Mouse (Mus musculus): ENCODE data around the gene Birc2.

The Birc2 gene

DNA sequence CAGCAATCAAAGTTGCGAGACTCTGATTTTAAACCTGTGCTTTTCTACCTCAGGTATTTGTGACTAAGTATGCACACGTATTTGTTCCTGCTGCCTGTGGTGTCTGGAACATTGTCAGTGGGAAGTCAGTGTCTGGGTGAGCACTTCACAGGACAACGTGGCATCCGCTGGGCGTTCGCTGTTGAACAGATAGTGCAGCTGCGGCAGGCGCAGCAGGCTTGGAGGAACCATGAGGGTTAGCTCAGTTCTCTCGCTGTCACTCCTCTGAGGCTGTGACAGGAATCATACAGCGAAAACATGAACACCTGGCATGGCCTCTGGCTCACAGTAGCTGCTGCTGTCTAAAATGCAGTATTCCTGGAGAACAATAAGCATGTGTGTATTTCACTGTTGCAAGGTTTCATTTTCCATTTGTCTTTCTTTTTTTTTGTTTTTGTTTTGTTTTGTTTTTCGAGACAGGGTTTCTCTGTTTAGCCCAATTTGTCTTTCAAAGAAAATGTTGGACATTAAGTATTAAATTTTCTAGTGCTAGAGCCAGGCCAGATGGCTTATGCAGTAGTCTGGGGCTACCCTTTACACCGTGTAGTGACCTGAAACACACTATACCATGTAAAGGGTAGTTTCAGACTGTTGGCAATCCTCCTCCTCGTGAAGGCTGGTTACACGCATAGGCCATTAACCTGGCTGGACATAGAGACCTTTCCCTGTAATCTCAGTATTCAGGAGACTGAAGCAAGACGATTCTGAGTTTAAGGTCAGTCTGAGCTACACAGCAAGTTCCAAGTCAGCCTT is 52.8 kb downstream of the Birc2 start:
- no peak for DNase-seq

- DNase-seq, result no peak
Measured at GRCm38 (mm10) chr9:7780250-7781150, 56.4 kb downstream of the Birc2 start.

- no peak for DNase-seq
Measured at GRCm38 (mm10) chr9:7779786-7780185, 57.1 kb downstream of the Birc2 start.

DNA sequence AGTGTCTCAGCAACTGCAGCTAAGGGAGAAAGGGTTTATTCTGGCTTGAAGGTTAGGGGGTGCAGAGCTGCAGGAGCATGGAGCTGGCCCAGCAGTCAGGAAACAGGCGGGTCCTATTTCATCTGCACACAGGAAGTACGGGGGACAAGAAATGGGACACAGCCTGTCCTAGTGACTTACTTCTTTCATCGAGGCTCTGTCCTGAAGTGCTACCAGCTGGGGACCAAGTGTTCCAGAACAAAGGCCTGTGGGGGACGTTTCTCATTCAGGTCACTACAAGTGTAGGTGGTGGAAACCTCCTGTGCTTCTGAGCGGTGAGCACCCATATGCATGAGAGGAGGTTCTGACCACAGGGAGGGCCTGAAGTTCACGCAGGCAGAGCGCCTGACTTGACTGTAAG is 58.1 kb downstream of the Birc2 start:
- no peak for DNase-seq

DNA sequence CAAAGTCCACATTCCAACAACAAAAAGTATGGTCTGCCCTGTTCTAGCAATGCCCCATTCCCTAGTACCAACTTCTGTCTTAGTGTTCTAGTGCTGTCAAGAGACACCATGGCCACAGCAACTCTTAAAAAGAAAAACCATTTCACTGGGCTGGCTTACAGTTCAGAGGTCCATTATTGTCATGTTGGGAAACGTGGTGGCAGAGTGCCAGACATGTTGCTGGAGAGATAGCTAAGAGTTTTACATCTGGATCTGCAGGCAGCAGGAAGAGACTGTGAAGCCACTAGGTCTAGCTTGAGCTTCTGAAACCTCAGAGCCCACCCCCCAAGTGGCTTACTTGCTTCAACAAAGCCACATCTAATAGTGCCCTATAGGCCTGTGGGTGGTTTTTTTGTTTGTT is 59.2 kb downstream of the Birc2 start:
- no peak for DNase-seq

- DNase-seq, result no peak
Measured at GRCm38 (mm10) chr9:7776940-7777339, 59.9 kb downstream of the Birc2 start.

GRCm38 (mm10) chr9:7775986-7776385 is 60.9 kb downstream of the Birc2 start:
- DNase-seq, result no peak

DNA sequence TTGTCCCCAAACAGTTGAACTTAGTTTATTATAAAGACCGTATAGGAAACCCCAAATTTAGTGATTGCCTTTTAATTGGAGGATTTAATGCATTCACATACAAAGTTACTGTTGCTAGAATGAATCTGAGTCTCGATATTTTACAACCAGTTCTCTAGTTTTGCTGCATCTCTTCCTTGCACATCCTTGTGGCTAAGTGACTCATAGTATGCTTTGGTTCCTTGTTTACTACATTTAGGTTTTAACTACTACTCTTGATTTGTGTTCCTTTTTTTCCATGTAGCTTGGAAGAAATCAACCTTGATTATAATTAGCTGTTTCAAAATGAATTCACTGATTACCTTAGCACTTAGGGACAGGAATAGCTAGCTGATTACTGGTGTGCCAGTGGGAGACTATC is 61.9 kb downstream of the Birc2 start:
- DNase-seq, result no peak

- no peak for DNase-seq
Measured at GRCm38 (mm10) chr9:7774538-7774937, 62.3 kb downstream of the Birc2 start.

GRCm38 (mm10) chr9:7773686-7774085 is 63.2 kb downstream of the Birc2 start:
- DNase-seq, result no peak

DNA sequence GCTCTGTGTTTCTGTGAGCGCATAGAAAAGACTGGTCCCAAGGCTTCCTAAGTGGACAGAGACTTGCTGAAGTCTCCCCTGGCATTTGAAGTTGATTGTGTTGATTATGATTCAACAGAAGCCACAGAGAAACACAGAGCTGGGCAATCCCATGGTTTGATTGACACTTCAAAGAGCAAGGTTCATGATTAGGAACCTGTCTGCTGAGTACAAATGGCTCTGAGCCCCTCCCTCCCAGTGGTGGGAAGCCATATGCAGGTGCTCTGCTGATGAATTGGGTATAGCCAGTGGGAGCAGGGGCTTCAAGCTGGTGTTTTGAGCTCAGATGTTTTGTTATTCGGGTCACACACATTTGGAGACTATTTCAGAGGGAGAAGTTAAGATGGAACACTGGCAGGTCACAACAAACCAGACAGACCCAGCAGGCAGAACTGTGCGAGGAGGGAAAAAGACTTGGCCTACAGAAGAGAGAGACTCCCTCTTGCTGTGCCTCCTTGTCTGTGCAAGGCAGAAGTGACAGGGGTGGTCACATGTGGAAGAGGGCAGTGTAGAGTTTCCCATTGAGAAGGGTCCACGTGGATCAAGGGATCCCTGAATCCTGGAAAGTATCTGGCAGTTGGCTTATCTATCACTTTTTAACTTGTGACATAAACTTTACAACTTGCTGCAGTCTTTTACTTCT is 64.0 kb downstream of the Birc2 start:
- DNase-seq, result no peak

DNA sequence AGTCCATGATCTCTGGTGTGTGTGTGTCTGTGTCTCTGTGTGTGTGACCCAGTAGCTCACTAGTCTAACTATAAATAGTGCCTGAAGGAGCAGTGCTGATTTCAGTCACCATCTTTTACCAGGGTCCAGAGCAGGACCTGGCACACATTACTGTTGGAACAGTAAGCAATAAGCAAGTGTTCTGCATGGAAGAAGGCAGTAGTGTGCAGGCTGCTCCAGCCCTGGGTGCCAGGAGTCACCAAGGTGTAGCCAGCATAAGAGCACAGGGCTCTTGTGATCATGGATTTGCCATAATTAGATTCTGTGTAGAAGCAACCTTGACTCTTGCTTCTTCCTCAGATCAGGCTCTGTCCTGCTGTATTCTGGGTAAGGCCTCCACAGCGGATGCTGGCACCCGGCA is 64.5 kb downstream of the Birc2 start:
- DNase-seq, result no peak

DNA sequence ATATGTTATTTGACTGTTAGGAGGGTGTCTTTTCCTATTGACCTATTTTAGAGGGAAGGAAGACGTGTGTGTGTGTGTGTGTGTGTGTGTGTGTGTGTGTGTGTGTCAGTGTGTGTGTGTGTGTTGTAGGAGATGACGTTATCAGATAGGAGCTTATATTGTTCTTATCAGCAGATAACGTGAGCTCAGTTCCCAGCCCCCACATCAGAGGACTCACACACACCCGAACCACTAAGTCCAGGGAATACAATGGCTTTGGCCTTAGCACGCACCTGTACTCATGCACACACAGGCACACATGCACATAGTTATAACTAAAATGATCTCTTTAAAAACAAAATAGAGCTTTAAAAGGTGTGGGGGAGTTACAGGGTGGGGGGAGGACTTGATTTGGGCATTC is 67.4 kb downstream of the Birc2 start:
- no peak for DNase-seq

- no peak for DNase-seq
Measured at GRCm38 (mm10) chr9:7769081-7769480, 67.8 kb downstream of the Birc2 start.

Measured in right cerebral cortex, postnatal 14 days (tissue).